Mouse (Mus musculus) Muller cell, postnatal 12 days (primary cell): ENCODE results near the gene Zcchc14.

Experiments used
- DNase-seq: peaks from one replicate; pipeline ENCODE4 v3.0.0-alpha.2; 2015; ENCODE audit errors: inconsistent ontology term

Zcchc14 gene

DNA sequence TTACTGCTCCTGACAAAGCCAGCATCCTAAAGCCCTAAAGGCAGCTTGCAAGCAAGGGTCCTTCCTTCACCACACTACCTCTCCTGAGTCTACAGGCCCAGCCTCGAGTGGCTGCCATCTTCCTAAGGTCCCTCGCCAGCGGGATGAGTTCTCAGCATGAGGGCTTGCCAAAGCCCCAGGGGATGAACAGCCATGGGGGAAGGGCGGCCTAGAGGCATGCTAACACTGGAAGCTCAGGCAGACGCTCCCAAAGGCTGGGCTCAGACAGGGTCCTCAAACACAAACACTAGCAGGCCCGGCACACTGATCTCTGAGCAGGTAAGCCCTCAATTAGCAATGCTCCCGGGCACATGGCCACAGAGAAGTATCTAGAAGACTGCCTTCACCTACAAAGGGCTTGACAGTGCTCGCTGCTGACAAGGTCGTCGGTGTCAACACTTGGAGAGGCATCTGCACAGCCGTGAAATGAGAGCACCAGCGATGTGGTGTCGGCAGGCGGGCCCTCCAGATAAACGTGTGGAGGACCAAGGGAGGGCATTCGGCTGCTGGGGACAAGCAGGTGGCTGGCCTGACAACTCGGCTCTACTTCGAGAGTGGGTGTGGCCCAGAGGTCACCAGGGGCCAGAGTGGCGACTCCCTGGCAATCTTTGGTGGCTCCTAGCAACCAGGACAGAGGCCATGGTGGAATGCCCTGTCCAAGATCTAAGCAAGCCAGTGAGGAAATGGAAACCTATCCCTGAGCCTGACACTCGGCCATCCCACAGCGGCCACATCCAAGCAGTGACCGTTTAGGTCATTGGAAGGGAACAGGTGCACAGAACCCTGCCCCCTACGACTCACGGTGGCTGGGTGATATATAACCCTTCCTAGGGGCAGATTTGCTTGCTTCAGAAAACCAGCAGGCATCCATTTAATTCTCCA, 101.4 kb downstream of the Zcchc14 start:
- DNase-seq, result no peak

DNA sequence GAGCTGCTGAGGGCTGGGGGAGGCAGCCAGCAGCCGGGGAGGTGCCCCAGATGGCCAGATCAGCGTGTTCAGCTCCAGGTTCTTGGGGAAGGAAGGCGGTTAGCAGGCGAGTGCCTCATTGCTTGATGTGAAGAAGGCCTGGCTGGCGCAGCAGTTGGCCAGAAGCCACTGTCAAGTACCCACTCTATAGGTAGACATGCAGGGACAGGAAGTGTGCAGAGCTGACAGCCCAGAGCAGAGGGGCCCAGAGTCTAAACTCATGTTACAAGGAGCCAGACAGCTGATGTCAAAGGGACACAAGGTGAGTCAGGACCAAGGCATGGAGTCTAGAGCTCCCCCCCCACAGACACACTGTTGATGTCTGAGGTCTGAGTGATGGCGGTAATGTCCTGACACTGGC, 102.6 kb downstream of the Zcchc14 start:
- DNase-seq, result no peak
